Mouse (Mus musculus): ENCODE results near the gene Ptp4a2. TPM values are rescaled to one million over a fixed set of nuclear protein-coding genes. Genes with fewer than 3 reads are reported as not detected.
A peak's percentile ranks its signal among the peaks of the same experiment; 100 is the strongest.
"Not testable (repeated sequence)": the region's sequence is repeated elsewhere in the genome, so short reads cannot be mapped to it uniquely, and the experiment has no call there.

Ptp4a2 gene
- 106 and 111 TPM in 2 replicates for polyA plus RNA-seq (2012; rRNA removed)
- 296 and 311 TPM in 2 replicates for polyA plus RNA-seq (2014; fragmentation: Nextera tagmentation; extraction: Ambion mirVana)

GRCm38 (mm10) chr4:129810798-129811604, at the start of gene Ptp4a2:
TSS of gene Ptp4a2 (plus strand) at chr4:129811219.
- no peaks in the 10 kb centered on the region for H3K9me3 ChIP-seq (ENCODE audit: control insufficient read depth, low read length)

GRCm38 (mm10) chr4:129761606-129762005, 49.4 kb upstream of the Ptp4a2 start:
- no peak overlapping the region for H3K27ac ChIP-seq (replicated peaks; ENCODE audit: low read depth, low read length)
- H3K4me2 ChIP-seq (replicated peaks; ENCODE audit: low read depth, low read length, severe bottlenecking), result no peak overlapping the region
- 92% methylated on average over 12 of the region's 12 CpGs for WGBS
- TF ChIP-seq POLR2A (IDR thresholded peaks at IDR 0.05; ENCODE audit: borderline replicate concordance, extremely low read depth, insufficient read depth, insufficient read length), result no peak
- H3K9ac ChIP-seq (ENCODE audit: low read depth, low read length, severe bottlenecking), result no peak overlapping the region
- no peaks in the 10 kb centered on the region for H3K27me3 ChIP-seq (ENCODE audit: control insufficient read depth, insufficient read depth, low read length)
- no peak for DNase-seq (ENCODE audit: low spot score)
- no peak for ATAC-seq (ENCODE audit: low FRiP score, low read depth)
- H3K9me3 ChIP-seq (ENCODE audit: control insufficient read depth, low read length), result no peaks in the 10 kb centered on the region
- no peak overlapping the region for H3K4me3 ChIP-seq (replicated peaks; ENCODE audit: low read length)
- no peaks in the 10 kb centered on the region for H3K36me3 ChIP-seq (ENCODE audit: control insufficient read depth, insufficient read depth, low read length)
- 0 out of 2 replicates have a peak, but pooled peaks cover 4% of the 10 kb centered on the region for H3K4me1 ChIP-seq (ENCODE audit: control insufficient read depth, insufficient read depth, low read length)

More at GRCm38 (mm10) chr4:129810798-129811604, at the start of gene Ptp4a2:
- peak within 1 kb of the TSS; percentile 41 for H3K4me3 ChIP-seq (replicated peaks; ENCODE audit: low read length)
- no peaks in the 10 kb centered on the region for H3K27me3 ChIP-seq (ENCODE audit: control insufficient read depth, insufficient read depth, low read length)
- WGBS, result 6% methylated on average over 35 of the region's 35 CpGs
- H3K27ac ChIP-seq (replicated peaks; ENCODE audit: low read depth, low read length), result peak within 1 kb of the TSS; percentile 48; the same call in 1 of the 2 replicates
- no peak for TF ChIP-seq POLR2A (IDR thresholded peaks at IDR 0.05; ENCODE audit: borderline replicate concordance, extremely low read depth, insufficient read depth, insufficient read length)
- DNase-seq (ENCODE audit: low spot score) (peak; percentile 66), ATAC-seq (ENCODE audit: low FRiP score, low read depth) (peak; percentile 67)
- H3K36me3 ChIP-seq (ENCODE audit: control insufficient read depth, insufficient read depth, low read length), result no peaks in the 10 kb centered on the region
- H3K9ac ChIP-seq (ENCODE audit: low read depth, low read length, severe bottlenecking), result peak within 1 kb of the TSS; percentile 58
- peaks cover 17% of the 10 kb centered on the region for H3K4me1 ChIP-seq (ENCODE audit: control insufficient read depth, insufficient read depth, low read length)
- H3K4me2 ChIP-seq (replicated peaks; ENCODE audit: low read depth, low read length, severe bottlenecking), result peak within 1 kb of the TSS; percentile 78

- H3K4me2 ChIP-seq (replicated peaks; ENCODE audit: low read depth, low read length, severe bottlenecking); H3K27me3 ChIP-seq (ENCODE audit: control insufficient read depth, insufficient read depth, low read length); H3K36me3 ChIP-seq (ENCODE audit: control insufficient read depth, insufficient read depth, low read length); H3K27ac ChIP-seq (replicated peaks; ENCODE audit: low read depth, low read length); H3K4me1 ChIP-seq (ENCODE audit: control insufficient read depth, insufficient read depth, low read length); ATAC-seq (ENCODE audit: low FRiP score, low read depth); H3K9me3 ChIP-seq (ENCODE audit: control insufficient read depth, low read length); H3K9ac ChIP-seq (ENCODE audit: low read depth, low read length, severe bottlenecking); DNase-seq (ENCODE audit: low spot score); H3K4me3 ChIP-seq (replicated peaks; ENCODE audit: low read length): not testable (repeated sequence)
- WGBS, result 88% methylated on average over 1 of the region's 1 CpGs
Measured at GRCm38 (mm10) chr4:129762496-129762895, 48.5 kb upstream of the Ptp4a2 start.

GRCm38 (mm10) chr4:129765351-129765750, 45.7 kb upstream of the Ptp4a2 start:
- Histone ChIP-seq H3K27me3 (ENCODE audit: control insufficient read depth, insufficient read depth, low read length) (no peaks in the 10 kb centered on the region), H3K9ac (ENCODE audit: low read depth, low read length, severe bottlenecking) (no peak overlapping the region), H3K9me3 (ENCODE audit: control insufficient read depth, low read length) (no peaks in the 10 kb centered on the region), H3K4me1 (ENCODE audit: control insufficient read depth, insufficient read depth, low read length) (no peaks in the 10 kb centered on the region), H3K27ac (replicated peaks; ENCODE audit: low read depth, low read length) (no peak overlapping the region), H3K4me3 (replicated peaks; ENCODE audit: low read length) (no peak overlapping the region), H3K36me3 (ENCODE audit: control insufficient read depth, insufficient read depth, low read length) (no peaks in the 10 kb centered on the region), H3K4me2 (replicated peaks; ENCODE audit: low read depth, low read length, severe bottlenecking) (no peak overlapping the region)
- no peak for ATAC-seq (ENCODE audit: low FRiP score, low read depth)
- 73% methylated on average over 3 of the region's 3 CpGs for WGBS
- DNase-seq (ENCODE audit: low spot score), result no peak
- no peak for TF ChIP-seq POLR2A (IDR thresholded peaks at IDR 0.05; ENCODE audit: borderline replicate concordance, extremely low read depth, insufficient read depth, insufficient read length)

GRCm38 (mm10) chr4:129767782-129768181, 43.2 kb upstream of the Ptp4a2 start:
- Histone ChIP-seq H3K9me3 (ENCODE audit: control insufficient read depth, low read length) (no peaks in the 10 kb centered on the region), H3K27me3 (ENCODE audit: control insufficient read depth, insufficient read depth, low read length) (no peaks in the 10 kb centered on the region), H3K36me3 (ENCODE audit: control insufficient read depth, insufficient read depth, low read length) (no peaks in the 10 kb centered on the region), H3K4me3 (replicated peaks; ENCODE audit: low read length) (no peak overlapping the region), H3K9ac (ENCODE audit: low read depth, low read length, severe bottlenecking) (no peak overlapping the region), H3K4me1 (ENCODE audit: control insufficient read depth, insufficient read depth, low read length) (peaks cover 18% of the 10 kb centered on the region), H3K4me2 (replicated peaks; ENCODE audit: low read depth, low read length, severe bottlenecking) (no peak overlapping the region), H3K27ac (replicated peaks; ENCODE audit: low read depth, low read length) (no peak overlapping the region)
- no peak for DNase-seq (ENCODE audit: low spot score)
- no peak for TF ChIP-seq POLR2A (IDR thresholded peaks at IDR 0.05; ENCODE audit: borderline replicate concordance, extremely low read depth, insufficient read depth, insufficient read length)
- ATAC-seq (ENCODE audit: low FRiP score, low read depth), result no peak
- WGBS, result 90% methylated on average over 8 of the region's 8 CpGs

- not testable (repeated sequence) for H3K27me3 ChIP-seq (ENCODE audit: control insufficient read depth, insufficient read depth, low read length); ATAC-seq (ENCODE audit: low FRiP score, low read depth); H3K27ac ChIP-seq (replicated peaks; ENCODE audit: low read depth, low read length); H3K9me3 ChIP-seq (ENCODE audit: control insufficient read depth, low read length); DNase-seq (ENCODE audit: low spot score); H3K9ac ChIP-seq (ENCODE audit: low read depth, low read length, severe bottlenecking); H3K36me3 ChIP-seq (ENCODE audit: control insufficient read depth, insufficient read depth, low read length); H3K4me3 ChIP-seq (replicated peaks; ENCODE audit: low read length); H3K4me2 ChIP-seq (replicated peaks; ENCODE audit: low read depth, low read length, severe bottlenecking)
- H3K4me1 ChIP-seq (ENCODE audit: control insufficient read depth, insufficient read depth, low read length), result peaks cover 18% of the 10 kb centered on the region
- 79% methylated on average over 3 of the region's 3 CpGs for WGBS
Measured at GRCm38 (mm10) chr4:129768742-129769141, 42.3 kb upstream of the Ptp4a2 start.
